Mouse (Mus musculus): Measurements from ENCODE around the gene Fancf. TPM values are rescaled to one million over a fixed set of nuclear protein-coding genes. Genes with fewer than 3 reads are reported as not detected.
A peak's percentile ranks its signal among the peaks of the same experiment; 100 is the strongest.

The Fancf gene
- polyA plus RNA-seq, 1 experiment, result 1.3 TPM

DNA sequence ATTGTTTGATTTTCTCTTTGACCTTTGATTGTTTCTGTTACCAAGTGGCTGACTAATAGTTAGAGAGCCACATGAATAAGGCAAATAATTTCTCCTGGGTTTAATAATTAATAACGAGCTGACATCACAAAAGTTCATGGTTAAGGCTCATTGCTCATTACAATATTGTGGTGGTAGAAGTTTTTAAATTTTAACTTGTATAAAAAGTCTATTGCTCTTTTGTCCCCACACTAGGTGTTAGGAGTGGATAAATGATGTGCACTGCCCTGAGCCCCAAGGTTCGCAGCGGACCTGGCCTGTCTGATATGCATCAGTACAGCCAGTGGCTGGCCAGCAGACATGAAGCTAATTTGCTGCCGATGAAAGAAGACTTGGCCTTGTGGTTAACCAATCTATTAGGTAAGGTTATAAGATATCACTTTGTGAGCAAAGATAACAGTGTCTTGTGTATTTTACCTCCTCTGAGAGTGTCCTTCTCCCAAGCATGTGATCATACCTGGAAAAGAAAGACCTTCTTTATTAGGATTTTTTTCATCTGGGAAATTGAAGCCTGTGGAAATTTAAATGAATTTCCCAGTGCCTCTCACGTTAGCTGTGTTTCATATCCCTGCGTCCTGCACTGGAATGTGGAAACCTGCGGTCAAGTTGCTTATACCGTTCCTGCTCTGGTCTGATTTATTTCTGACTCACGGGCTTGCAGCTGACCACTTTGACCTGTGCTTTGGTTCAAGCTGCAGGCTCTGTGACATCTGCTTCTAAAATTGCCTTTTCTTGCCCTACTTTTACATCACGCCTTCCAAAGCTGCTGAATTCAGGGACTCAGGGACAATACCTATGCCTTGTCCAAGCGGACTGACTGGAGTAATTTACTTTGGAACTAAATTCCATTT is 25.9 kb upstream of the Fancf start:
- Histone ChIP-seq H3K4me1 (ENCODE audit: control insufficient read depth, insufficient read depth, low read length) (no peaks in the 10 kb centered on the region), H3K4me3 (ENCODE audit: control insufficient read depth, low read depth, low read length) (no peak overlapping the region), H3K27me3 (ENCODE audit: control insufficient read depth, insufficient read depth, low read length) (no peaks in the 10 kb centered on the region), H3K27ac (ENCODE audit: control insufficient read depth, insufficient read depth, low read depth, low read length) (no peak overlapping the region), H3K36me3 (ENCODE audit: control insufficient read depth, insufficient read depth, low read length) (peaks cover 1% of the 10 kb centered on the region; the same call in 1 of the 2 replicates)
- TF ChIP-seq CTCF (IDR thresholded peaks at IDR 0.05; ENCODE audit: control insufficient read depth, insufficient read depth, insufficient replicate concordance, low read depth, low read length), result no peak
- TF ChIP-seq POLR2A (IDR thresholded peaks at IDR 0.05; ENCODE audit: control insufficient read depth, low read depth, low read length), result no peak

DNA sequence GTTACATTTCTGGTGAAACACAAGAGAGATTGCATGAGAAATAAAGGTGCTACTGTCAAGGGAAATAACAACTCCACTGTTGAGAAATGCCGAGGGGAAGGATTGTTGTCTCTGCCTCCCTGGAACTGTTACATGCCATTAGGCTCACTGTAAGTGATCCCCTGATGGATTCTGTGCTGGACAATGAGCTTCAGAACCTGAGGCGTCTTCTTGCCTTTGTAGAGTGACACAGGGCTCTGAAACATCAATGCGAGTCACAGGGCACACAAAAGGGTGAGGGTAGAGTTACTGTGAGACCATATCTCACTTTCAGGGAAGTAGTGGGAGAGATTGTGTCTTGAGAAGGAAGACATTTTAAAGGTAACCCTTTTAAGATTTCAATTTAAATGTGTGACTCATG is 23.3 kb upstream of the Fancf start:
- no peaks in the 10 kb centered on the region for H3K4me1 ChIP-seq (ENCODE audit: control insufficient read depth, insufficient read depth, low read length)
- H3K4me3 ChIP-seq (ENCODE audit: control insufficient read depth, low read depth, low read length), result no peak overlapping the region
- no peak overlapping the region for H3K27ac ChIP-seq (ENCODE audit: control insufficient read depth, insufficient read depth, low read depth, low read length)
- peaks cover 1% of the 10 kb centered on the region; the same call in 1 of the 2 replicates for H3K36me3 ChIP-seq (ENCODE audit: control insufficient read depth, insufficient read depth, low read length)
- no peaks in the 10 kb centered on the region for H3K27me3 ChIP-seq (ENCODE audit: control insufficient read depth, insufficient read depth, low read length)
- TF ChIP-seq CTCF (IDR thresholded peaks at IDR 0.05; ENCODE audit: control insufficient read depth, insufficient read depth, insufficient replicate concordance, low read depth, low read length), result no peak
- TF ChIP-seq POLR2A (IDR thresholded peaks at IDR 0.05; ENCODE audit: control insufficient read depth, low read depth, low read length), result no peak

DNA sequence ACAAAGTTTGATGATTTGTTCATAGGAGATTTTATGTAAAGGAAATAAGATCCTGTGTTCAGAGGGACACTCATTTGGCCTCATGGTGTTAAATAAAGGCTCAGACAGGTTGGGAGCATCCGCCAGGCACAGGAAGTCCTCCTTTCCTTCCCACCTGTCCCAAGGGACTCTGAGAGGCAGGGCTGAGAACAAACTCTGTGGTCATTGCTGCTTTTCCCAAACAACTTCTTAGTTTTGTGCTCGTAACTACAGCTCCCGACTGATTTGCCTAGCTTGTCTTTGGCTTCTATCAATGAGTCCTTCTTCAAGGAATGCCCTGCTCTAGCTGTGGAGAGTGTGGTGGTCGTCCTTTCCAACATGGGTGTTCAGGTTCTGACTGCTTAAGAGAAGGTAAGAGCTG is 18.1 kb upstream of the Fancf start:
- Histone ChIP-seq H3K36me3 (ENCODE audit: control insufficient read depth, insufficient read depth, low read length) (no peaks in the 10 kb centered on the region), H3K4me1 (ENCODE audit: control insufficient read depth, insufficient read depth, low read length) (peaks cover 6% of the 10 kb centered on the region), H3K4me3 (ENCODE audit: control insufficient read depth, low read depth, low read length) (no peak overlapping the region), H3K27ac (ENCODE audit: control insufficient read depth, insufficient read depth, low read depth, low read length) (no peak overlapping the region), H3K27me3 (ENCODE audit: control insufficient read depth, insufficient read depth, low read length) (no peaks in the 10 kb centered on the region)
- no peak for TF ChIP-seq CTCF (IDR thresholded peaks at IDR 0.05; ENCODE audit: control insufficient read depth, insufficient read depth, insufficient replicate concordance, low read depth, low read length)

DNA sequence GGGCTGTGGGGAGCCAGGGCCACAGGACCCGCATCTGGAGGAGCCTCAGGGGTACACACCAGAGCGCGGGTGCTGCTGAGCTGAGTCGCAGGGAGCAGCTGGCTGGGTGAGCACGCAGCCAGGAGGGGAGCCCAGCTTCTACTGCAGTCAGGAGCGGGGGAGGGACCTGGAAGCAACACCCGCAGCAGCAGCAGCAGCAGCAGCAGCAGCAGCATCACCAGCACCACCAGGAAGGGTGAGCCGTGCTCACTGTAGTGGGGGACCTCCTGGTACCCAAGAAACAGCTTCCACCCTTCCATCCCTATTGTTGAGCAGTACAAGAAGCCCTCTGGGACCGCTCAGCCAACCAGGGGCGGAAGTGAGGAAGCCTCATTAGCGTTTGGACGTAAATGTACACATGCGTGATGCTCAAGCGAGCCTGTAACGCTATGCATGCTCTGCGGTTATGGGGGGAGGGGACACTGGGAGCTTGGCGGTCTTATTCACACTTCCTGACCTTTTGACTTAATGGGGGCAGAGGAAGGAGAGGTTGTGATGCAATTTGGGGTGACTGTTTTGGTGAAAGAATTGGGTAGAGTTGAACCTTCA is 17.2 kb upstream of the Fancf start:
- TF ChIP-seq CTCF (IDR thresholded peaks at IDR 0.05; ENCODE audit: control insufficient read depth, insufficient read depth, insufficient replicate concordance, low read depth, low read length), result no peak
- TF ChIP-seq POLR2A (IDR thresholded peaks at IDR 0.05; ENCODE audit: control insufficient read depth, low read depth, low read length), result no peak
- H3K27me3 ChIP-seq (ENCODE audit: control insufficient read depth, insufficient read depth, low read length), result no peaks in the 10 kb centered on the region
- H3K27ac ChIP-seq (ENCODE audit: control insufficient read depth, insufficient read depth, low read depth, low read length), result no peak overlapping the region
- H3K36me3 ChIP-seq (ENCODE audit: control insufficient read depth, insufficient read depth, low read length), result no peaks in the 10 kb centered on the region
- H3K4me3 ChIP-seq (ENCODE audit: control insufficient read depth, low read depth, low read length), result peak overlapping the region; percentile 62
- H3K4me1 ChIP-seq (ENCODE audit: control insufficient read depth, insufficient read depth, low read length), result peaks cover 6% of the 10 kb centered on the region

DNA sequence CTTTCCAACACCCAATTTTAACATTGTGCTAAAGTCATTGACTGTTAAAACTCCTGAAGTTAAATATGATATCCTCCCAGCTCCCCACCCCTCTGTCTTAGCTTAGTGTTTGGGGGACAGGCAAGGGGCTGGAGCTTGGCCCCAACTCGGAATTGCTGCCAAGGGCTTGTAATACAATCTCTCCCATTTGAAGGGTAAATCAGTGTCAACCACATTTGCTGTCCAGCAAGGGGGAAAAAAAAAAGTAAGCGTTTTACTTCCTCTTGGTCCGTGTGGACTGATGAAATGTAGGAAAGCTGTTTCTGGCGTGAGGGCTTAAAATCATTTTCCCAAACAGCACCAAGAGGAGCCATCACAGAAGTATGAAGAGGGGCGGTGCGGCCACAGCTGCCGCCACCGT is 16.7 kb upstream of the Fancf start:
- no peaks in the 10 kb centered on the region for H3K27me3 ChIP-seq (ENCODE audit: control insufficient read depth, insufficient read depth, low read length)

DNA sequence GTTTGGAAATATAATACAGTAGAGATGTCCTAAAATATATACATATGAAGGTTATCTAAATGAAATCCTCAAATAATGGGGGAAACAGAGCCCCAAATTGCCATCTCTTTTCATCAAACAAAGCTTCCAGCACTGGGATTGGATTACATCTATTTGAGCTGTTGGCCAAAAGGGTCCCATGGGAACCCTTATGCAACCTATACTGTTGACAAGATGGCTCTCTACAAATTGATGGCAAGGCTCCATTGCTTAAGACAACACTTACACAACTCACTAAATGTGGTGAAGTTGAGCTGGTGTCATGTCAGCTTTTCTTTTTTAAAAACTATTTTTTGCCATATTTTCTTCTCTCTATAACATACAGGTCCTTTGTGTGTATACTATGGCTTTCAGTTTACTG is 14.2 kb upstream of the Fancf start:
- H3K27ac ChIP-seq (ENCODE audit: control insufficient read depth, insufficient read depth, low read depth, low read length), result no peak overlapping the region
- no peaks in the 10 kb centered on the region for H3K36me3 ChIP-seq (ENCODE audit: control insufficient read depth, insufficient read depth, low read length)
- H3K4me1 ChIP-seq (ENCODE audit: control insufficient read depth, insufficient read depth, low read length), result peaks cover 6% of the 10 kb centered on the region
- TF ChIP-seq POLR2A (IDR thresholded peaks at IDR 0.05; ENCODE audit: control insufficient read depth, low read depth, low read length) (no peak), CTCF (IDR thresholded peaks at IDR 0.05; ENCODE audit: control insufficient read depth, insufficient read depth, insufficient replicate concordance, low read depth, low read length) (no peak)
- H3K27me3 ChIP-seq (ENCODE audit: control insufficient read depth, insufficient read depth, low read length), result no peaks in the 10 kb centered on the region
- H3K4me3 ChIP-seq (ENCODE audit: control insufficient read depth, low read depth, low read length), result no peak overlapping the region

More for the DNA sequence above, 16.7 kb upstream of the Fancf start:
- TF ChIP-seq POLR2A (IDR thresholded peaks at IDR 0.05; ENCODE audit: control insufficient read depth, low read depth, low read length), result no peak
- Histone ChIP-seq H3K4me3 (ENCODE audit: control insufficient read depth, low read depth, low read length) (peak overlapping the region; percentile 62; the same call in 1 of the 2 replicates), H3K36me3 (ENCODE audit: control insufficient read depth, insufficient read depth, low read length) (no peaks in the 10 kb centered on the region), H3K4me1 (ENCODE audit: control insufficient read depth, insufficient read depth, low read length) (peaks cover 6% of the 10 kb centered on the region), H3K27ac (ENCODE audit: control insufficient read depth, insufficient read depth, low read depth, low read length) (no peak overlapping the region)

DNA sequence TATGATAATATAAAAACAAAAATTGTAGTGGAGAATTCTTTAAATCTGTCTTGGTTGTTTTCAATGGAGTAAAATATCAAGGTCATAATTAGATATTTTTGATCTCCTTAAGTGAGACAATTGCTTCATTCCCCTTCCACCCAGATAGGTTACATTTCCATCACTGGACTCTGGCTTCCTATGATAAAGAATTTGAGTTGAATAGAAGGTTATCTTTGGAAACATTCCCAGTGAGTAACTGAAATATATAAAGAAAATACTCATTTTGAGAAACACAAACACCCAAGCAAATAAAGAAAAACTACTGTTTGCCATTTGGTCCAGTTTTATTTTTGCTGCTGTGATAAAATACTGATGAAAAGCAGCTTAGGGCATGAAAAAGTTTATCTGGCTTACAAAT is 10.5 kb upstream of the Fancf start:
- Histone ChIP-seq H3K36me3 (ENCODE audit: control insufficient read depth, insufficient read depth, low read length) (no peaks in the 10 kb centered on the region), H3K4me1 (ENCODE audit: control insufficient read depth, insufficient read depth, low read length) (no peaks in the 10 kb centered on the region), H3K27ac (ENCODE audit: control insufficient read depth, insufficient read depth, low read depth, low read length) (no peak overlapping the region), H3K4me3 (ENCODE audit: control insufficient read depth, low read depth, low read length) (no peak overlapping the region), H3K27me3 (ENCODE audit: control insufficient read depth, insufficient read depth, low read length) (no peaks in the 10 kb centered on the region)
- TF ChIP-seq CTCF (IDR thresholded peaks at IDR 0.05; ENCODE audit: control insufficient read depth, insufficient read depth, insufficient replicate concordance, low read depth, low read length) (no peak), POLR2A (IDR thresholded peaks at IDR 0.05; ENCODE audit: control insufficient read depth, low read depth, low read length) (no peak)
